Mouse (Mus musculus): ENCODE results near the gene Pcdh11x. TPM values are rescaled to one million over a fixed set of nuclear protein-coding genes. Genes with fewer than 3 reads are reported as not detected.

Gene Pcdh11x
- polyA plus RNA-seq, 1 experiment: 0.34 TPM

Other genes with a start within 250 kb of the Pcdh11x start
- gene H2afb3, start 22.8 kb downstream of the Pcdh11x start, polyA plus RNA-seq (2012; rRNA removed): not detected in 2 replicates